Mouse (Mus musculus) MEL (cell line): ENCODE data around the gene Lsm12.

Experiments
- CTCF ChIP-seq, 3 experiments: IDR thresholded peaks in 2 of 3; conservative IDR thresholded peaks in 1 of 3; 2 replicates each; pipeline ENCODE4 v1.5.1; 2011 to 2012; ENCODE audit warnings: low read length in 3 of 3, low read depth in 2 of 3, mild to moderate bottlenecking in 2 of 3, improper control_type of control experiment in 1 of 3, inconsistent platforms in 1 of 3, mixed read lengths in 1 of 3, moderate library complexity in 1 of 3; ENCODE audit not compliant: control insufficient read depth in 1 of 3, insufficient read depth in 1 of 3, poor library complexity in 1 of 3, severe bottlenecking in 1 of 3
- EP300 ChIP-seq, 2 experiments: IDR thresholded peaks; 2 replicates each; pipeline ENCODE4 v1.6.1; 2011; ENCODE audit warnings: improper control_type of control experiment in 2 of 2, low read length in 2 of 2, low read depth in 1 of 2, mild to moderate bottlenecking in 1 of 2
- JUND ChIP-seq: IDR thresholded peaks from 2 replicates; pipeline ENCODE4 v1.6.1; 2011; ENCODE audit warnings: low read depth, mild to moderate bottlenecking, improper control_type of control experiment, low read length
- MAZ ChIP-seq: IDR thresholded peaks from 2 replicates; pipeline ENCODE4 v1.6.1; 2012; ENCODE audit warnings: low read depth, mild to moderate bottlenecking, inconsistent platforms, low read length, improper control_type of control experiment
- MEF2A ChIP-seq: IDR thresholded peaks from 2 replicates; pipeline ENCODE4 v1.6.1; 2014; ENCODE audit warnings: low read depth, mild to moderate bottlenecking, inconsistent platforms, low read length, improper control_type of control experiment; ENCODE audit not compliant: poor library complexity, insufficient replicate concordance, severe bottlenecking; ENCODE audit errors: extremely low read depth
- NELFE ChIP-seq: IDR thresholded peaks from 2 replicates; pipeline ENCODE4 v1.6.1; 2011; ENCODE audit warnings: low read depth, low read length, improper control_type of control experiment
- POLR2A ChIP-seq, 2 experiments: IDR thresholded peaks; 2 replicates each; pipeline ENCODE4 v1.6.1; 2011 to 2012; ENCODE audit warnings: low read length in 2 of 2, mild to moderate bottlenecking in 2 of 2, control low read depth in 1 of 2, improper control_type of control experiment in 1 of 2, low read depth in 1 of 2, moderate library complexity in 1 of 2; ENCODE audit not compliant: control insufficient read depth in 1 of 2, insufficient read depth in 1 of 2, poor library complexity in 1 of 2
- RCOR1 ChIP-seq: IDR thresholded peaks from 2 replicates; pipeline ENCODE4 v1.6.1; 2012; ENCODE audit warnings: low read depth, mild to moderate bottlenecking, inconsistent platforms, low read length, improper control_type of control experiment
- SIN3A ChIP-seq: IDR thresholded peaks from 2 replicates; pipeline ENCODE4 v1.6.1; 2012; ENCODE audit warnings: low read length, improper control_type of control experiment, inconsistent platforms
- TAL1 ChIP-seq: IDR thresholded peaks from 2 replicates; pipeline ENCODE4 v1.6.1; 2012; ENCODE audit warnings: mild to moderate bottlenecking, inconsistent platforms, low read length, moderate library complexity, mixed read lengths
- ZC3H11A ChIP-seq: IDR thresholded peaks from 2 replicates; pipeline ENCODE4 v1.6.1; 2012; ENCODE audit warnings: low read depth, mild to moderate bottlenecking, inconsistent platforms, low read length, improper control_type of control experiment
- ZKSCAN1 ChIP-seq: IDR thresholded peaks from 2 replicates; pipeline ENCODE4 v1.6.1; 2012; ENCODE audit warnings: low read depth, mild to moderate bottlenecking, inconsistent platforms, low read length, improper control_type of control experiment, moderate library complexity

GRCm38 (mm10) chr11:102207825-102208777 lies 23.0 kb upstream of the Lsm12 start:
- no peak for TF ChIP-seq TAL1
- TF ChIP-seq SIN3A = no peak
- no peak for TF ChIP-seq CTCF (IDR thresholded peaks at IDR 0.05 in 2 of 3, conservative IDR thresholded peaks at IDR 0.05 in 1 of 3; ENCODE audit: control insufficient read depth in 1 of 3, insufficient read depth in 1 of 3, low read depth in 2 of 3, low read length in 3 of 3, poor library complexity in 1 of 3, severe bottlenecking in 1 of 3)
- TF ChIP-seq MEF2A = peak; percentile 49; the same call in 1 of the 2 replicates
- TF ChIP-seq RCOR1 = no peak
- TF ChIP-seq MAZ = no peak
- no peak for TF ChIP-seq ZKSCAN1
- no peak for TF ChIP-seq EP300 (IDR thresholded peaks at IDR 0.05; ENCODE audit: low read depth in 1 of 2, low read length in 2 of 2)
- TF ChIP-seq ZC3H11A = no peak
- no peak for TF ChIP-seq POLR2A (IDR thresholded peaks at IDR 0.05; ENCODE audit: control insufficient read depth in 1 of 2, insufficient read depth in 1 of 2, low read depth in 1 of 2, low read length in 2 of 2, poor library complexity in 1 of 2)
- no peak for TF ChIP-seq JUND
- TF ChIP-seq NELFE = no peak
